In the genomic region with DNA sequence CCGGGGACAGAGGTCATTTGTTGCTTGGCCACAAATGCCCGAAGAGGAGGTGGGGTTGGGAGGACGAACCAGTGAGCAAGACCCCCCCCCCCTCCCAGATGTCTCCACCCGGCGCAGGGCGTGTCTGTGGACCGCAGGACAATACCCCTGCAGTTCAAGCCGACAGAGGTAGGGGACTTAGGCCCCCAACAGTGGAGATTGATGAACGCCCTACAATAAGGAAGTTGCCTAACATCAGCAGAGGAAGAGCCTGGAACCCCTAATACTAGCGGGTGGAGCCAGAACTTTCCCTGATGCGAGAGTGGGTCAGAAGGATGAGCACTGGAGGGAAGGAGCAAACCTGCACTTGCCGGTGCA, we compare ENCODE assay signal across 7 mouse cellular contexts. TPM values are rescaled to one million over a fixed set of nuclear protein-coding genes. Genes with fewer than 3 reads are reported as not detected.
DNase-seq lines count a peak whose midpoint lies in the region; ATAC-seq and TF ChIP-seq lines count a peak whose summit lies in the region.

No protein-coding gene starts in this region.

- H3K4me1 ChIP-seq in lung, embryonic 14.5 days (ENCODE audit: insufficient read depth) = no peaks in the 10 kb centered on the region
- peaks cover 42% of the 10 kb centered on the region for H3K4me1 ChIP-seq in forebrain, embryonic 12.5 days
- 0 out of 2 replicates have a peak, but pooled peaks cover 4% of the 10 kb centered on the region for H3K4me1 ChIP-seq in liver, embryonic 13.5 days (replicated peaks)
- peaks cover 3% of the 10 kb centered on the region; the same call in 1 of the 2 replicates for H3K4me1 ChIP-seq in stomach, embryonic 15.5 days

- no peak overlapping the region for H3K27ac ChIP-seq in lung, embryonic 14.5 days (ENCODE audit: low read depth)
- H3K27ac ChIP-seq in forebrain, embryonic 12.5 days = no peak overlapping the region
- no peak overlapping the region for H3K27ac ChIP-seq in liver, embryonic 13.5 days
- H3K27ac ChIP-seq in stomach, embryonic 15.5 days = no peak overlapping the region

- H3K27me3 ChIP-seq in lung, embryonic 14.5 days (ENCODE audit: insufficient read depth, low read length) = peaks cover 3% of the 10 kb centered on the region; the same call in 1 of the 2 replicates
- peaks cover 36% of the 10 kb centered on the region for H3K27me3 ChIP-seq in forebrain, embryonic 12.5 days
- H3K27me3 ChIP-seq in liver, embryonic 13.5 days = peaks cover 45% of the 10 kb centered on the region
- H3K27me3 ChIP-seq in stomach, embryonic 15.5 days (replicated peaks) = no peaks in the 10 kb centered on the region

- WGBS in lung, embryonic 14.5 days = under 1% methylated on average over 12 of the region's 12 CpGs
- WGBS in forebrain, embryonic 12.5 days = under 1% methylated on average over 12 of the region's 12 CpGs
- WGBS in liver, embryonic 13.5 days (ENCODE audit: insufficient replicate concordance) = 1% methylated on average over 12 of the region's 12 CpGs
- WGBS in stomach, embryonic 15.5 days = under 1% methylated on average over 12 of the region's 12 CpGs

- no peaks in the 10 kb centered on the region for H3K9me3 ChIP-seq in lung, embryonic 14.5 days (ENCODE audit: low read depth, low read length)
- H3K9me3 ChIP-seq in forebrain, embryonic 12.5 days = no peaks in the 10 kb centered on the region
- H3K9me3 ChIP-seq in liver, embryonic 13.5 days (replicated peaks) = no peaks in the 10 kb centered on the region
- H3K9me3 ChIP-seq in stomach, embryonic 15.5 days = no peaks in the 10 kb centered on the region

- peak overlapping the region; percentile 99 for H3K4me2 ChIP-seq in lung, embryonic 14.5 days
- H3K4me2 ChIP-seq in forebrain, embryonic 12.5 days = peak overlapping the region; percentile 95
- peak overlapping the region; percentile 60 for H3K4me2 ChIP-seq in liver, embryonic 13.5 days
- peak overlapping the region; percentile 97 for H3K4me2 ChIP-seq in stomach, embryonic 15.5 days

- DNase-seq in lung, embryonic 14.5 days = peak; percentile 46
- no peak for DNase-seq in lung, postnatal 14 days
- no peak for DNase-seq in liver, embryonic 13.5 days
- no peak for DNase-seq in right cerebral cortex, postnatal 10 days (ENCODE audit: low spot score in 2 of 2)
- no peak for DNase-seq in kidney, postnatal 4 days

- H3K4me3 ChIP-seq in lung, embryonic 14.5 days (ENCODE audit: low read depth, low read length) = peak overlapping the region; percentile 58
- peak overlapping the region; percentile 61 for H3K4me3 ChIP-seq in forebrain, embryonic 12.5 days (replicated peaks)
- peak overlapping the region; percentile 52 for H3K4me3 ChIP-seq in liver, embryonic 13.5 days (replicated peaks)
- H3K4me3 ChIP-seq in stomach, embryonic 15.5 days (replicated peaks) = peak overlapping the region; percentile 55

- peak; percentile 16; the same call in 1 of the 2 replicates for TF ChIP-seq CTCF in lung, embryonic 14.5 days (IDR thresholded peaks at IDR 0.05; ENCODE audit: low read depth)

- H3K36me3 ChIP-seq in lung, embryonic 14.5 days (ENCODE audit: insufficient read depth) = no peaks in the 10 kb centered on the region
- no peaks in the 10 kb centered on the region for H3K36me3 ChIP-seq in forebrain, embryonic 12.5 days (replicated peaks)
- H3K36me3 ChIP-seq in liver, embryonic 13.5 days = no peaks in the 10 kb centered on the region
- H3K36me3 ChIP-seq in stomach, embryonic 15.5 days = no peaks in the 10 kb centered on the region

- peak; percentile 66 for ATAC-seq in lung, embryonic 14.5 days (ENCODE audit: insufficient read depth)
- peak; percentile 51 for ATAC-seq in forebrain, embryonic 12.5 days (ENCODE audit: low FRiP score)
- ATAC-seq in liver, embryonic 13.5 days (ENCODE audit: low read depth) = peak; percentile 39
- peak; percentile 45; the same call in 1 of the 2 replicates for ATAC-seq in stomach, embryonic 15.5 days (ENCODE audit: insufficient read depth, low FRiP score, low read depth)

- H3K9ac ChIP-seq in lung, embryonic 14.5 days = peak overlapping the region; percentile 61
- H3K9ac ChIP-seq in forebrain, embryonic 12.5 days = peak overlapping the region; percentile 72
- H3K9ac ChIP-seq in liver, embryonic 13.5 days = peak overlapping the region; percentile 41; the same call in 1 of the 2 replicates
- H3K9ac ChIP-seq in stomach, embryonic 15.5 days = peak overlapping the region; percentile 6; the same call in 1 of the 2 replicates

RNA-seq across cellular contexts. Expression of gene Greb1, which starts 0.3 kb away (rescaled TPM):
- 3.1 and 4.4 TPM in 2 replicates for polyA plus RNA-seq in lung, embryonic 14.5 days (2014; fragmentation: Nextera tagmentation; extraction: Ambion mirVana)
- polyA plus RNA-seq in forebrain, embryonic 12.5 days (2016; fragmentation: Nextera tagmentation; extraction: Ambion mirVana) = 2.4 and 2.5 TPM in 2 replicates
- 0.61 and 0.68 TPM in 2 replicates for polyA plus RNA-seq in liver, embryonic 13.5 days (2015; fragmentation: Nextera tagmentation; extraction: Ambion mirVana)
- polyA plus RNA-seq in stomach, embryonic 15.5 days (2015; fragmentation: Nextera tagmentation; extraction: Ambion mirVana) = 2.2 and 2.5 TPM in 2 replicates

RNA-seq across cellular contexts. Expression of gene E2f6, which starts 9.8 kb away (rescaled TPM):
- 49.0 and 49.8 TPM in 2 replicates for polyA plus RNA-seq in lung, embryonic 14.5 days (2014; fragmentation: Nextera tagmentation; extraction: Ambion mirVana)
- polyA plus RNA-seq in forebrain, embryonic 12.5 days (2016; fragmentation: Nextera tagmentation; extraction: Ambion mirVana) = 75.0 and 77.4 TPM in 2 replicates
- polyA plus RNA-seq in liver, embryonic 13.5 days (2015; fragmentation: Nextera tagmentation; extraction: Ambion mirVana) = 22.6 and 26.1 TPM in 2 replicates
- polyA plus RNA-seq in stomach, embryonic 15.5 days (2015; fragmentation: Nextera tagmentation; extraction: Ambion mirVana) = 38.6 and 39.3 TPM in 2 replicates

Comparison
In these comparisons a context has a peak if more than half of its experiments do, and no peak if none do; other contexts are left out.
1. H3K9ac ChIP-seq: peak in every context shown above with its lines; median percentile 72 in forebrain, embryonic 12.5 days; 61 in lung, embryonic 14.5 days; 41 in liver, embryonic 13.5 days; 6 in stomach, embryonic 15.5 days.